Mouse (Mus musculus) urinary bladder, postnatal 14 days (tissue): ENCODE data around the gene Map2k2.

ENCODE experiments used
- DNase-seq: peaks from one replicate; pipeline ENCODE4 v3.0.0; 2021; ENCODE audit warnings: low spot score

The Map2k2 gene

GRCm38 (mm10) chr10:81106113-81106721, 502 bp downstream of the Map2k2 start:
- peak; percentile 89 for DNase-seq

- no peak for DNase-seq
Observed at GRCm38 (mm10) chr10:81112946-81113345, 7.2 kb downstream of the Map2k2 start.

GRCm38 (mm10) chr10:81119625-81120024, 13.9 kb downstream of the Map2k2 start:
- DNase-seq: no peak

- DNase-seq: no peak
Observed at GRCm38 (mm10) chr10:81120650-81121049, 14.9 kb downstream of the Map2k2 start.

GRCm38 (mm10) chr10:81122889-81123288, 17.2 kb downstream of the Map2k2 start:
- DNase-seq: no peak

- no peak for DNase-seq
Observed at GRCm38 (mm10) chr10:81123500-81123899, 17.8 kb downstream of the Map2k2 start.

GRCm38 (mm10) chr10:81134181-81134587, 28.5 kb downstream of the Map2k2 start:
- DNase-seq: peak; percentile 71

GRCm38 (mm10) chr10:81134966-81135681, 29.4 kb downstream of the Map2k2 start, which contains the start of gene Zbtb7a:
Gene Zbtb7a (plus strand): TSS chr10:81135220.
- DNase-seq: peak; percentile 48

GRCm38 (mm10) chr10:81135831-81136705, 30.4 kb downstream of the Map2k2 start:
- DNase-seq: peak; percentile 85

GRCm38 (mm10) chr10:81136706-81137231, 31.1 kb downstream of the Map2k2 start:
- peak; percentile 79 for DNase-seq

- DNase-seq: peak; percentile 99
Observed at GRCm38 (mm10) chr10:81137252-81138130, 31.8 kb downstream of the Map2k2 start.

- no peak for DNase-seq
Observed at GRCm38 (mm10) chr10:81138131-81138782, 32.5 kb downstream of the Map2k2 start.

GRCm38 (mm10) chr10:81138821-81139528, 33.3 kb downstream of the Map2k2 start:
- DNase-seq: no peak

- no peak for DNase-seq
Observed at GRCm38 (mm10) chr10:81139529-81139846, 33.8 kb downstream of the Map2k2 start.

GRCm38 (mm10) chr10:81140005-81140404, 34.3 kb downstream of the Map2k2 start:
- DNase-seq: no peak

GRCm38 (mm10) chr10:81140717-81141454, 35.2 kb downstream of the Map2k2 start:
- no peak for DNase-seq

GRCm38 (mm10) chr10:81141455-81142210, 35.9 kb downstream of the Map2k2 start:
- DNase-seq: no peak

GRCm38 (mm10) chr10:81142551-81142981, 36.9 kb downstream of the Map2k2 start:
- no peak for DNase-seq

- DNase-seq: peak; percentile 57
Observed at GRCm38 (mm10) chr10:81143157-81143633, 37.5 kb downstream of the Map2k2 start.
